Mouse (Mus musculus): ENCODE data around the gene Olfr1318.

Gene Olfr1318

DNA sequence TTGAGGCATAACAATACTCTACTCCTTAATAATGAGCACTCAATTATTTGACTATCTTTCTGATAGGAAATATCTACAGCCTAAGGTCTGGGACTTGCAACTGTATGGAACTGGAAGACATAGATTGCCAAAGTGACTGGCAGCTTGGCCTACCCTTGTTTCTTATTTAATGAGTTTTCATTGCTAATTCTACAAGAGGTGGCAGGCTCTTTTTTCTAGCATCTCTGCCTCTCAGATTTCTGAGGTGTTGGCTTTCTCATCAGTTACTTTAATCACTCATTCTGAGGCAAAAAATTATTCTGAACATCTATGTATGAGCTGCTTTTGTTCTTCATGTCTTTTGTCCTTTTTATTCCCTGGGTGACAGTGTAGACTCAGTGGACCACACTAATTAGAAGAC is at the start of gene Olfr1318:
Gene Olfr1318 (plus strand): TSS at position 301 of the 400 bp plus-strand sequence.
- DNase-seq (ENCODE audit: low spot score), result no peak

DNA sequence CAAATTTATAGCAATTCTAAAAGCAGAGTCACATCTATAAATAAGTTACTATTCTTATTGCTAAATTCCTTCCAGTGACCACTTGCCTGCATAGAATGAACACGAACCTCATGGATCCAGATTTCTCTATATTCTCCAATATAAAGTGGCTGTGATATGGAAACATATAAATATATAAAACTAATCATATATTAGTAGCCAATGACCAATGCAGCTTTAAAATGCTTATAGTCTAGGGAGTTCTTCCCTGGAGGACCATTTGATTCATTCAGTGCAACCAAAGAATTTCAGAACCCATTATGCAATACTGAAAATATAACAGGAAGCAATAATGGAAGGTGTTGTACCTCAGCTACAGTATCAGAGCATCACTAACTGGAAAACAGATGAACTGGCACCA is 38.7 kb upstream of the Olfr1318 start, which contains the start of gene Olfr1315-ps1:
Gene Olfr1315-ps1 (minus strand): TSS at position 101 of the 400 bp plus-strand sequence.
- no peak for DNase-seq (ENCODE audit: low spot score)

- DNase-seq (ENCODE audit: low spot score), result no peak
Observed at GRCm38 (mm10) chr2:112134877-112135276, 19.1 kb upstream of the Olfr1318 start, which contains the start of gene Olfr1316. Olfr1316 (minus strand) TSS chr2:112134977.

GRCm38 (mm10) chr2:112140029-112140428 is 14.0 kb upstream of the Olfr1318 start, which contains the start of gene Olfr1317:
Olfr1317 (plus strand) TSS chr2:112140329.
- no peak for DNase-seq (ENCODE audit: low spot score)

DNA sequence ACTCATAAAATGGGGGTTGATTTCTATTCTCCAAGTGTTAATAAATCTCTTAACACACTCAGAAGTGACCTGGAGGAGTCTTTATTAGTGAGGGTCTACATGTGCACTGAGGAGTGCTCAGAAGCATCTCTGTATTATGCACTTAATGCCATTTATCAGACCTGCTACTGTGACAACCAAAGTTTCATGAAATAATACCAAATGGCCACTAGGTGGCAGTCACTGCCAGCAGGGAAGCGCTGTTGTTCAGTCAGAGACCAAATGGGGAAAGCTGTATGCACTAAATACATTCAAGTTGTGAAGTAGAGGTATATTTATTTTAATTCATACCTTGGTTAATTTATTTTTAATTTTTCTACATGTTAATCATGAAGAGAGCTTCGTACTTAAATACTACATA is 42.9 kb downstream of the Olfr1318 start:
- DNase-seq (ENCODE audit: low spot score), result peak; percentile 86

DNA sequence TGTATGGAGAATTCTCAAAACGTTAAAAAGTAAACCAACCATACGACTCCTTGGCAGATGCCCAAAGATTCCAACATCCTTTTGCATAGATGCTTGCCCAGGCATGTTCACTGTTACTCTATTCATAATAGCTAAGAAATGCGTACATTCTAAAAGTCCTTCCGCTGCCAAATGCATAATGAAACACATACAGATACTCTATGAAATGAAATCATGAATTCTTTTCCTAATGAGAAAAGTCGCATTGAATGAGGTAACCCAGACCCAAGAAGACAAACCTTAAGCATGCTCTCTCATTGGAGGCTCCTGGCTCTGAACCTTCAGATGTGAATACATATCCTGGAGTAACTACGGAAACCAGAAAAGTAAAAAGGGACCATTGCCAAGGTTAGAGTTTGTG is 49.1 kb downstream of the Olfr1318 start:
- DNase-seq (ENCODE audit: low spot score), result no peak
